Comparison of ENCODE assay signal across 8 mouse cellular contexts in genomic region chr4:45184521-45185330, GRCm38 (mm10). TPM values are rescaled to one million over a fixed set of nuclear protein-coding genes. Genes with fewer than 3 reads are reported as not detected.
DNase-seq lines count a peak whose midpoint lies in the region; ATAC-seq and TF ChIP-seq lines count a peak whose summit lies in the region.

Gene Frmpd1 (plus strand): TSS chr4:45184875.

- no peaks in the 10 kb centered on the region for H3K79me3 ChIP-seq in C2C12 (ENCODE audit: low read depth)

- no peak for TF ChIP-seq POLR2A in brain, embryonic 14.5 days (IDR thresholded peaks at IDR 0.05; ENCODE audit: borderline replicate concordance, extremely low read depth, insufficient read depth, insufficient read length, poor library complexity, severe bottlenecking)
- peak; percentile 31 for TF ChIP-seq POLR2A in myocyte (IDR thresholded peaks at IDR 0.05; ENCODE audit: insufficient read length, low read depth)

- peak; percentile 79 for DNase-seq in brain, embryonic 14.5 days (ENCODE audit: low read depth)
- DNase-seq in forebrain, embryonic 10.5 days (ENCODE audit: extremely low spot score, low spot score), result peak; percentile 44
- DNase-seq in kidney, postnatal 0 days (ENCODE audit: low spot score), result peak; percentile 61
- peak; percentile 60 for DNase-seq in liver, embryonic 11.5 days (ENCODE audit: low spot score)
- DNase-seq in testis, postnatal 10 days (ENCODE audit: low spot score), result peak; percentile 72

- H3K36me3 ChIP-seq in C2C12 (ENCODE audit: control insufficient read depth, insufficient read depth) (no peaks in the 10 kb centered on the region), myocyte (ENCODE audit: control insufficient read depth, insufficient read depth) (no peaks in the 10 kb centered on the region)
- no peaks in the 10 kb centered on the region for H3K36me3 ChIP-seq in forebrain, embryonic 10.5 days (replicated peaks)
- no peaks in the 10 kb centered on the region for H3K36me3 ChIP-seq in heart, embryonic 13.5 days
- no peaks in the 10 kb centered on the region for H3K36me3 ChIP-seq in kidney, postnatal 0 days (ENCODE audit: insufficient read depth, low read length)
- no peaks in the 10 kb centered on the region for H3K36me3 ChIP-seq in liver, embryonic 11.5 days (ENCODE audit: control insufficient read depth, insufficient read depth, low read length)

- H3ac ChIP-seq in C2C12 (ENCODE audit: control insufficient read depth, insufficient read length, low read depth) (peak within 1 kb of the TSS; percentile 62), myocyte (ENCODE audit: control insufficient read depth, insufficient read length) (peak within 1 kb of the TSS; percentile 58)

- under 1% methylated on average over 75 of the region's 85 CpGs for WGBS in forebrain, embryonic 10.5 days
- under 1% methylated on average over 55 of the region's 85 CpGs for WGBS in heart, embryonic 13.5 days
- WGBS in kidney, postnatal 0 days, result under 1% methylated on average over 52 of the region's 85 CpGs
- WGBS in liver, embryonic 11.5 days, result under 1% methylated on average over 62 of the region's 85 CpGs

- H3K27me3 ChIP-seq in C2C12 (ENCODE audit: control insufficient read depth, insufficient read depth, insufficient read length), result no peaks in the 10 kb centered on the region
- H3K27me3 ChIP-seq in forebrain, embryonic 10.5 days (ENCODE audit: poor library complexity, severe bottlenecking), result peaks cover 65% of the 10 kb centered on the region
- H3K27me3 ChIP-seq in heart, embryonic 13.5 days (replicated peaks), result peaks cover 56% of the 10 kb centered on the region
- no peaks in the 10 kb centered on the region for H3K27me3 ChIP-seq in kidney, postnatal 0 days (ENCODE audit: insufficient read depth, low read length)
- H3K27me3 ChIP-seq in liver, embryonic 11.5 days (replicated peaks; ENCODE audit: control insufficient read depth, insufficient read depth, low read length), result peaks cover 45% of the 10 kb centered on the region
- no peaks in the 10 kb centered on the region for H3K27me3 ChIP-seq in myocyte (ENCODE audit: control insufficient read depth, insufficient read depth, insufficient read length)

- H3K4me3 ChIP-seq in C2C12 (ENCODE audit: insufficient read depth, poor library complexity, severe bottlenecking), result peak within 1 kb of the TSS; percentile 31
- peak within 1 kb of the TSS; percentile 76 for H3K4me3 ChIP-seq in forebrain, embryonic 10.5 days
- peak within 1 kb of the TSS; percentile 81 for H3K4me3 ChIP-seq in heart, embryonic 13.5 days
- H3K4me3 ChIP-seq in kidney, postnatal 0 days (replicated peaks; ENCODE audit: low read depth, low read length), result peak within 1 kb of the TSS; percentile 62
- peak within 1 kb of the TSS; percentile 59 for H3K4me3 ChIP-seq in liver, embryonic 11.5 days (ENCODE audit: low read depth, low read length)
- H3K4me3 ChIP-seq in myocyte, result peak within 1 kb of the TSS; percentile 43

- H3K79me2 ChIP-seq in C2C12 (ENCODE audit: control insufficient read depth, insufficient read depth) (no peaks in the 10 kb centered on the region), myocyte (ENCODE audit: control insufficient read depth, insufficient read depth) (peaks cover 44% of the 10 kb centered on the region)

- no peaks in the 10 kb centered on the region for H3K9me3 ChIP-seq in forebrain, embryonic 10.5 days
- H3K9me3 ChIP-seq in heart, embryonic 13.5 days, result no peaks in the 10 kb centered on the region
- no peaks in the 10 kb centered on the region for H3K9me3 ChIP-seq in kidney, postnatal 0 days (replicated peaks; ENCODE audit: low read length)
- no peaks in the 10 kb centered on the region for H3K9me3 ChIP-seq in liver, embryonic 11.5 days (ENCODE audit: control insufficient read depth, low read length)

- peak within 1 kb of the TSS; percentile 84 for H3K27ac ChIP-seq in forebrain, embryonic 10.5 days
- peak within 1 kb of the TSS; percentile 57 for H3K27ac ChIP-seq in heart, embryonic 13.5 days (replicated peaks)
- H3K27ac ChIP-seq in kidney, postnatal 0 days, result no peak within 1 kb of the TSS
- H3K27ac ChIP-seq in liver, embryonic 11.5 days (ENCODE audit: low read depth, low read length), result no peak within 1 kb of the TSS

- H3K4me2 ChIP-seq in heart, embryonic 13.5 days, result peak within 1 kb of the TSS; percentile 99
- peak within 1 kb of the TSS; percentile 99 for H3K4me2 ChIP-seq in kidney, postnatal 0 days (ENCODE audit: low read length)
- H3K4me2 ChIP-seq in liver, embryonic 11.5 days, result peak within 1 kb of the TSS; percentile 86
- peak within 1 kb of the TSS; percentile 75 for H3K4me2 ChIP-seq in myocyte (ENCODE audit: low read depth)

- H3K9ac ChIP-seq in heart, embryonic 13.5 days, result peak within 1 kb of the TSS; percentile 87
- H3K9ac ChIP-seq in kidney, postnatal 0 days (ENCODE audit: low read depth, low read length), result peak within 1 kb of the TSS; percentile 59
- H3K9ac ChIP-seq in liver, embryonic 11.5 days (ENCODE audit: low read depth, low read length), result peak within 1 kb of the TSS; percentile 37

- peak; percentile 56; the same call in 1 of the 2 replicates for ATAC-seq in heart, embryonic 13.5 days (ENCODE audit: extremely low read depth, insufficient number of reproducible peaks, low FRiP score, low TSS enrichment)
- peak; percentile 86 for ATAC-seq in kidney, postnatal 0 days (replicated peaks; ENCODE audit: low FRiP score, low read depth)
- peak; percentile 79 for ATAC-seq in liver, embryonic 11.5 days (replicated peaks; ENCODE audit: low FRiP score)

- peak; percentile 15 for TF ChIP-seq CTCF in C2C12 (IDR thresholded peaks at IDR 0.05; ENCODE audit: control insufficient read depth, insufficient read depth, insufficient read length)
- no peak for TF ChIP-seq CTCF in brain, embryonic 14.5 days (IDR thresholded peaks at IDR 0.05; ENCODE audit: borderline replicate concordance, extremely low read depth, insufficient read depth, insufficient read length)
- no peak for TF ChIP-seq CTCF in kidney, postnatal 0 days (IDR thresholded peaks at IDR 0.05; ENCODE audit: low read depth)

- peaks cover 18% of the 10 kb centered on the region for H3K4me1 ChIP-seq in forebrain, embryonic 10.5 days
- H3K4me1 ChIP-seq in heart, embryonic 13.5 days, result peaks cover 36% of the 10 kb centered on the region
- 0 out of 2 replicates have a peak, but pooled peaks cover 5% of the 10 kb centered on the region for H3K4me1 ChIP-seq in kidney, postnatal 0 days (replicated peaks; ENCODE audit: insufficient read depth, low read length)
- H3K4me1 ChIP-seq in liver, embryonic 11.5 days (replicated peaks; ENCODE audit: control insufficient read depth, insufficient read depth, low read length), result peaks cover 2% of the 10 kb centered on the region; the same call in 1 of the 2 replicates

TF ChIP-seq in C2C12, 6 proteins besides CTCF, POLR2A, EP300 and RAD21:
- TF ChIP-seq MYOG (IDR thresholded peaks at IDR 0.05; ENCODE audit: control insufficient read depth, extremely low read depth, insufficient read length), result no peak
- TF ChIP-seq USF1 (IDR thresholded peaks at IDR 0.05; ENCODE audit: low read depth), result no peak
- no peak for TF ChIP-seq MAX (IDR thresholded peaks at IDR 0.05)
- TF ChIP-seq CEBPB (IDR thresholded peaks at IDR 0.05; ENCODE audit: low read depth), result no peak
- TF ChIP-seq MYOD1 (IDR thresholded peaks at IDR 0.05; ENCODE audit: control insufficient read depth, insufficient read length, low read depth), result no peak
- no peak for TF ChIP-seq FOSL1 (IDR thresholded peaks at IDR 0.05; ENCODE audit: insufficient read depth, low read length, poor library complexity, severe bottlenecking)

TF ChIP-seq in myocyte, 11 proteins besides CTCF, POLR2A, EP300 and RAD21:
- TF ChIP-seq MAX (IDR thresholded peaks at IDR 0.05; ENCODE audit: low read depth), result no peak
- TF ChIP-seq SRF (IDR thresholded peaks at IDR 0.05; ENCODE audit: control insufficient read depth, insufficient read length, low read depth), result no peak
- peak; percentile 33 for TF ChIP-seq TCF12 (IDR thresholded peaks at IDR 0.05; ENCODE audit: insufficient read depth, poor library complexity, severe bottlenecking)
- TF ChIP-seq MYOG (IDR thresholded peaks at IDR 0.05; ENCODE audit: control insufficient read depth in 1 of 3, insufficient read depth in 1 of 3, insufficient read length in 2 of 3, low read depth in 2 of 3), result peak in 2 of 3 experiments; percentile 93 to 97
- peak; percentile 99 for TF ChIP-seq TCF3 (IDR thresholded peaks at IDR 0.05; ENCODE audit: insufficient read length, low read depth)
- peak; percentile 19 for TF ChIP-seq POLR2AphosphoS2 (IDR thresholded peaks at IDR 0.05; ENCODE audit: insufficient read length, low read depth)
- peak in 2 of 3 experiments; percentile 93 to 97 for TF ChIP-seq MYOD1 (IDR thresholded peaks at IDR 0.05; ENCODE audit: control insufficient read depth in 1 of 3, insufficient read length in 2 of 3, low read depth in 2 of 3)

RNA-seq across cellular contexts. Expression of gene Frmpd1, which starts in this region (rescaled TPM):
- polyA plus RNA-seq in C2C12 (2012; fragmentation: generic; extraction: Trizol) (9.7 TPM), myocyte (2012; fragmentation: generic; extraction: Trizol) (45.8 TPM)
- polyA plus RNA-seq in brain, embryonic 14.5 days (2012; rRNA removed), result 1.1 and 2.2 TPM in 2 replicates
- 0.52 and 0.58 TPM in 2 replicates for polyA plus RNA-seq in forebrain, embryonic 10.5 days (2016; fragmentation: Nextera tagmentation; extraction: Ambion mirVana)
- polyA plus RNA-seq in heart, embryonic 13.5 days (2015; fragmentation: Nextera tagmentation; extraction: Ambion mirVana), result 1.6 and 2.3 TPM in 2 replicates
- 0.27 and 0.30 TPM in 2 replicates for polyA plus RNA-seq in kidney, postnatal 0 days (2015; fragmentation: Nextera tagmentation; extraction: Ambion mirVana)
- 0.77 and 1.3 TPM in 2 replicates for polyA plus RNA-seq in liver, embryonic 11.5 days (2014; fragmentation: Nextera tagmentation; extraction: Ambion mirVana)

Comparison
In these comparisons a context has a peak if more than half of its experiments do, and no peak if none do; other contexts are left out.
1. Peak in DNase-seq, H3K4me3 ChIP-seq and H3K27ac ChIP-seq in forebrain, embryonic 10.5 days; RNA of the gene not detected or under 1 TPM.
2. Peak in DNase-seq, ATAC-seq, H3K4me3 ChIP-seq, H3K9ac ChIP-seq and H3K4me2 ChIP-seq in kidney, postnatal 0 days; RNA of the gene not detected or under 1 TPM.
3. H3K4me3 ChIP-seq: peak in every context shown above with its lines; median percentile 81 in heart, embryonic 13.5 days; 76 in forebrain, embryonic 10.5 days; 62 in kidney, postnatal 0 days; 59 in liver, embryonic 11.5 days; 43 in myocyte; 31 in C2C12.
4. H3K9ac ChIP-seq: peak in every context shown above with its lines; median percentile 87 in heart, embryonic 13.5 days; 59 in kidney, postnatal 0 days; 37 in liver, embryonic 11.5 days.